Mouse (Mus musculus) kidney, adult 2 months (tissue): ENCODE results near the gene Utp20. TPM values are rescaled to one million over a fixed set of nuclear protein-coding genes. Genes with fewer than 3 reads are reported as not detected.

Experiments used
- DNase-seq: peaks from one replicate; pipeline ENCODE4 v3.0.0; 2021
- H3K27ac ChIP-seq: fragments of 200-500 bp; 2 replicates; pipeline ENCODE4 v1.5.1; 2012; ENCODE audit warnings: low read depth, low read length, control low read depth, inconsistent platforms; ENCODE audit not compliant: insufficient read depth
- H3K27me3 ChIP-seq: fragments of 200-500 bp; replicated peaks from 2 replicates; pipeline ENCODE4 v1.6.1; 2012; ENCODE audit warnings: mild to moderate bottlenecking, moderate library complexity, low read length, inconsistent platforms; ENCODE audit not compliant: control insufficient read depth, insufficient read depth
- H3K36me3 ChIP-seq: fragments of 200-500 bp; 2 replicates; pipeline ENCODE4 v1.6.1; 2012; ENCODE audit warnings: mild to moderate bottlenecking, moderate library complexity, low read length, inconsistent platforms; ENCODE audit not compliant: control insufficient read depth, insufficient read depth
- H3K4me1 ChIP-seq: fragments of 200-500 bp; 2 replicates; pipeline ENCODE4 v1.6.1; 2011; ENCODE audit warnings: low read length; ENCODE audit not compliant: control insufficient read depth, insufficient read depth
- H3K4me3 ChIP-seq: fragments of 200-500 bp; 2 replicates; pipeline ENCODE4 v1.5.1; 2011; ENCODE audit warnings: mild to moderate bottlenecking, low read depth, low read length, control low read depth; ENCODE audit not compliant: insufficient read depth
- CTCF ChIP-seq: fragments of 200-500 bp; conservative IDR thresholded peaks from 2 replicates; pipeline ENCODE4 v1.5.1; 2011; ENCODE audit warnings: low read depth, mild to moderate bottlenecking, control low read depth, low read length, moderate library complexity, mixed read lengths; ENCODE audit not compliant: insufficient read depth, insufficient read length
- POLR2A ChIP-seq: fragments of 200-500 bp; IDR thresholded peaks from one replicate; pipeline ENCODE4 v1.6.1; 2011; ENCODE audit warnings: low read depth, low read length, control low read depth
- WGBS: fragments of 180-500 bp; shearing (Covaris S2); methylation state at CpG from one replicate; pipeline ENCODE4 v1.1.7; 2018; 5-methylcytosine and 5-hydroxymethylcytosine counted together
- polyA plus RNA-seq: library from polyadenylated mRNA; depleted of rRNA; stranded (reverse); fragments of >200 nt; gene quantifications from 2 replicates; pipeline ENCODE4 v1.2.3, GENCODE M21; 2012

Gene Utp20
- polyA plus RNA-seq, 1 experiment, result 14.2 TPM

DNA sequence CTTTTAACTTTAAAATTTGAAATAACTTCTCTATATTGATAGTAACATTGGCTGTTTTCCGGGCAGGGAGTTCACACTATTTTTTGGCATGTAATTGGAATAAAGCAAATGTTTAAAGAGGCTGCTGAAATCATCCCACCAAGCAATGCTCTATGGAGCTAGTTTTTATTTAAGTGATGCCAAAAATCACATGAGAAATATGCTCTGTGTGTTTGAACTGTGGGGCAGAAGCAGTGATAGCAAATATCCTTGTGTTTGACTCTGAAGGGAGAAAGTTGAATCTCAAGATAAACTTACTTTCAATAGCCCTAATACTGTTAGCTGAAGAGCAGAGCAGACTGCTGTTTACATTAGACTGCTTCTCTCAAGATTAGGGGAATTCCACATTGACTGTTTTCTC, 107.0 kb downstream of the Utp20 start:
- no peaks in the 10 kb centered on the region for H3K4me1 ChIP-seq
- WGBS, result 67% methylated on average over 1 of the region's 1 CpGs
- TF ChIP-seq CTCF, result no peak
- no peak for TF ChIP-seq POLR2A
- H3K4me3 ChIP-seq, result no peak overlapping the region
- no peak overlapping the region for H3K27ac ChIP-seq
- no peaks in the 10 kb centered on the region for H3K27me3 ChIP-seq
- no peaks in the 10 kb centered on the region for H3K36me3 ChIP-seq
- DNase-seq, result no peak

GRCm38 (mm10) chr10:88717756-88718025, 108.9 kb downstream of the Utp20 start:
- WGBS, result 51% methylated on average over 2 of the region's 2 CpGs
- no peak for TF ChIP-seq CTCF
- TF ChIP-seq POLR2A, result no peak

GRCm38 (mm10) chr10:88716986-88717755, 109.4 kb downstream of the Utp20 start:
- no peaks in the 10 kb centered on the region for H3K4me1 ChIP-seq
- TF ChIP-seq CTCF (no peak), POLR2A (no peak)
- 59% methylated on average over 13 of the region's 13 CpGs for WGBS
- H3K27ac ChIP-seq, result no peak overlapping the region
- no peak for DNase-seq
- H3K4me3 ChIP-seq, result no peak overlapping the region
- H3K36me3 ChIP-seq, result no peaks in the 10 kb centered on the region
- no peaks in the 10 kb centered on the region for H3K27me3 ChIP-seq

More at GRCm38 (mm10) chr10:88717756-88718025, 108.9 kb downstream of the Utp20 start:
- DNase-seq, result no peak
- H3K4me3 ChIP-seq, result no peak overlapping the region
- H3K4me1 ChIP-seq, result no peaks in the 10 kb centered on the region
- H3K27me3 ChIP-seq, result no peaks in the 10 kb centered on the region
- H3K27ac ChIP-seq, result no peak overlapping the region
- no peaks in the 10 kb centered on the region for H3K36me3 ChIP-seq

- 73% methylated on average over 6 of the region's 6 CpGs for WGBS
- Histone ChIP-seq H3K4me1 (no peaks in the 10 kb centered on the region), H3K36me3 (no peaks in the 10 kb centered on the region)
Measured at GRCm38 (mm10) chr10:88715621-88716020, 111.0 kb downstream of the Utp20 start.

DNA sequence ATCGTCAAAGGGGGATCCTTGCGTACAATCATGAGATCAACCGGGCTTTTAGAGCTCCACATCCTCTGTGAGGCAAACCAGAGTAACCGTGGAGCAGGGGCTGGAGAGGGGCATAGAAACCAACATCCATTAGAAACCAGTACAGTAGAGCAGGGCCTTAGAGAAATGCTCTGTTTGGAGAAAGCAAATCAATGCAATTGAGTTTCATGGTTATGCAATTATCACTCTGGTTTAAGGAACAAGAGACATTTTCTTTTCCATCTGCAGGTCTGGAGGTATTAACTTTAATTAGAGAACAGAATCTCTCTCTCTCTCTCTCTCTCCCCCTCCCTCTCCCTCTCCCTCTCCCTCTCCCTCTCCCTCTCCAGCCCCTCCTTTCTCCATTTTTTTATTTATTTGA, 111.9 kb downstream of the Utp20 start:
- no peaks in the 10 kb centered on the region for H3K4me1 ChIP-seq
- TF ChIP-seq POLR2A (no peak), CTCF (no peak)
- WGBS, result 87% methylated on average over 4 of the region's 4 CpGs
- no peak overlapping the region for H3K4me3 ChIP-seq
- no peak overlapping the region for H3K27ac ChIP-seq
- H3K36me3 ChIP-seq, result no peaks in the 10 kb centered on the region
- DNase-seq, result no peak
- no peaks in the 10 kb centered on the region for H3K27me3 ChIP-seq

More at GRCm38 (mm10) chr10:88715621-88716020, 111.0 kb downstream of the Utp20 start:
- no peak for TF ChIP-seq CTCF
- TF ChIP-seq POLR2A, result no peak
- Histone ChIP-seq H3K27me3 (no peaks in the 10 kb centered on the region), H3K4me3 (no peak overlapping the region), H3K27ac (no peak overlapping the region)
- DNase-seq, result no peak

GRCm38 (mm10) chr10:88712359-88712758, 114.2 kb downstream of the Utp20 start:
- TF ChIP-seq POLR2A, result no peak
- TF ChIP-seq CTCF, result no peak
- 58% methylated on average over 6 of the region's 6 CpGs for WGBS
- Histone ChIP-seq H3K27ac (no peak overlapping the region), H3K4me1 (no peaks in the 10 kb centered on the region), H3K27me3 (no peaks in the 10 kb centered on the region), H3K4me3 (no peak overlapping the region), H3K36me3 (no peaks in the 10 kb centered on the region)
- peak; percentile 17 for DNase-seq

- Histone ChIP-seq H3K27me3 (no peaks in the 10 kb centered on the region), H3K27ac (no peak overlapping the region), H3K4me1 (no peaks in the 10 kb centered on the region), H3K4me3 (no peak overlapping the region), H3K36me3 (no peaks in the 10 kb centered on the region)
- TF ChIP-seq POLR2A (no peak), CTCF (no peak)
- no peak for DNase-seq
- WGBS, result 61% methylated on average over 10 of the region's 10 CpGs
Measured at GRCm38 (mm10) chr10:88708671-88709523, 117.7 kb downstream of the Utp20 start.
